Comparison of ENCODE assay signal across 12 mouse cellular contexts in the genomic region with DNA sequence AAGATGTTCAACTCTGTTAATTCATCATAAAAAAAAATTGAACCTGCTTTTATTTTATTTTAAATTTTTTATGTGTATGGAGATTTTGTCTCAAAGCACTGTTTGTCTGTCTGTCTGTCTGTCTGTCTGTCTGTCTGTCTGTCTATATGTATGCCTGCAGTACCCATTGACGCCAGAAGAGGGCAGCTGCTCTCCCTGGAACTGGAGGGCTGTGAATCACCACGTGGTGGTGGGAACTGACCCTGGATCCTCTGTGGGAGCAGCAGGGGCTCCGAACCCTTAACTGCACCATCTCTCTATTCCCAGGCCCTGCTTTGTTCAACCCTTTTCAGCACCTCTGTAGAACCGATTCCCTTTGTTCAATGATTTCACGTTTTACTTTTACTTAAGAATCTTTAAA.
DNase-seq lines count a peak whose midpoint lies in the region; ATAC-seq and TF ChIP-seq lines count a peak whose summit lies in the region.
"Had no signal": no experiment of that assay in that cellular context is flagged by ENCODE, and none has a peak within 500 bp of the region (broad histone marks: within the 10 kb centered on the region; RNA-seq: fewer than 3 reads in every experiment).

No protein-coding gene starts in this region.

- H3K27ac ChIP-seq in heart, postnatal 0 days (ENCODE audit: low read depth), result no peak overlapping the region
- no peak overlapping the region for H3K27ac ChIP-seq in heart, embryonic 12.5 days (ENCODE audit: poor library complexity, severe bottlenecking)
- no peak overlapping the region for H3K27ac ChIP-seq in midbrain, postnatal 0 days (ENCODE audit: low read depth, low read length)
- no peak overlapping the region for H3K27ac ChIP-seq in midbrain, embryonic 13.5 days
- no peak overlapping the region for H3K27ac ChIP-seq in liver, postnatal 0 days (ENCODE audit: low read depth)
- H3K27ac ChIP-seq in hindbrain, embryonic 16.5 days (ENCODE audit: low read depth, low read length), result no peak overlapping the region
- H3K27ac ChIP-seq: intestine, embryonic 15.5 days had no signal

- no peaks in the 10 kb centered on the region for H3K27me3 ChIP-seq in heart, postnatal 0 days (ENCODE audit: control insufficient read depth, insufficient read depth, low read length)
- H3K27me3 ChIP-seq in heart, embryonic 12.5 days (replicated peaks), result no peaks in the 10 kb centered on the region
- H3K27me3 ChIP-seq in midbrain, postnatal 0 days (ENCODE audit: insufficient read depth, low read length), result no peaks in the 10 kb centered on the region
- no peaks in the 10 kb centered on the region for H3K27me3 ChIP-seq in midbrain, embryonic 13.5 days
- H3K27me3 ChIP-seq in liver, postnatal 0 days (ENCODE audit: insufficient read depth, low read length), result no peaks in the 10 kb centered on the region
- no peaks in the 10 kb centered on the region for H3K27me3 ChIP-seq in hindbrain, embryonic 16.5 days (replicated peaks; ENCODE audit: control insufficient read depth, insufficient read depth, low read length)
- H3K27me3 ChIP-seq: intestine, embryonic 15.5 days; megakaryocyte, embryonic 14.5 days had no signal

- no peak for TF ChIP-seq EP300 in heart, postnatal 0 days (IDR thresholded peaks at IDR 0.05; ENCODE audit: low read depth)
- no peak for TF ChIP-seq EP300 in liver, postnatal 0 days (IDR thresholded peaks at IDR 0.05; ENCODE audit: low read depth)

- no peak overlapping the region for H3K4me2 ChIP-seq in heart, postnatal 0 days (ENCODE audit: low read depth, low read length)
- no peak overlapping the region for H3K4me2 ChIP-seq in heart, embryonic 12.5 days
- H3K4me2 ChIP-seq in midbrain, postnatal 0 days (ENCODE audit: low read depth, low read length, poor library complexity, severe bottlenecking), result no peak overlapping the region
- no peak overlapping the region for H3K4me2 ChIP-seq in midbrain, embryonic 13.5 days (replicated peaks)
- H3K4me2 ChIP-seq in liver, postnatal 0 days (ENCODE audit: low read depth, low read length), result no peak overlapping the region
- H3K4me2 ChIP-seq in hindbrain, embryonic 16.5 days (ENCODE audit: low read length), result no peak overlapping the region
- H3K4me2 ChIP-seq: heart, embryonic 11.5 days; intestine, embryonic 15.5 days had no signal

- 76% methylated on average over 5 of the region's 5 CpGs for WGBS in heart, postnatal 0 days
- WGBS in heart, embryonic 12.5 days, result 70% methylated on average over 5 of the region's 5 CpGs
- WGBS in midbrain, postnatal 0 days, result 75% methylated on average over 5 of the region's 5 CpGs
- WGBS in midbrain, embryonic 13.5 days, result 74% methylated on average over 5 of the region's 5 CpGs
- WGBS in liver, postnatal 0 days (ENCODE audit: insufficient replicate concordance), result 63% methylated on average over 5 of the region's 5 CpGs
- 76% methylated on average over 5 of the region's 5 CpGs for WGBS in hindbrain, embryonic 16.5 days

- H3K9me3 ChIP-seq in heart, postnatal 0 days (replicated peaks; ENCODE audit: control insufficient read depth, low read length), result no peaks in the 10 kb centered on the region
- H3K9me3 ChIP-seq in heart, embryonic 12.5 days (replicated peaks), result 0 out of 2 replicates have a peak, but pooled peaks cover 2% of the 10 kb centered on the region
- H3K9me3 ChIP-seq in midbrain, postnatal 0 days (ENCODE audit: low read length), result no peaks in the 10 kb centered on the region
- H3K9me3 ChIP-seq in midbrain, embryonic 13.5 days, result no peaks in the 10 kb centered on the region
- H3K9me3 ChIP-seq in liver, postnatal 0 days (ENCODE audit: low read length), result no peaks in the 10 kb centered on the region
- H3K9me3 ChIP-seq in hindbrain, embryonic 16.5 days (ENCODE audit: control insufficient read depth, low read length), result no peaks in the 10 kb centered on the region
- H3K9me3 ChIP-seq: intestine, embryonic 15.5 days had no signal

- no peaks in the 10 kb centered on the region for H3K36me3 ChIP-seq in heart, postnatal 0 days (replicated peaks; ENCODE audit: control insufficient read depth, insufficient read depth, low read length)
- no peaks in the 10 kb centered on the region for H3K36me3 ChIP-seq in heart, embryonic 12.5 days
- H3K36me3 ChIP-seq in midbrain, postnatal 0 days (ENCODE audit: insufficient read depth, low read length), result no peaks in the 10 kb centered on the region
- no peaks in the 10 kb centered on the region for H3K36me3 ChIP-seq in midbrain, embryonic 13.5 days
- H3K36me3 ChIP-seq in liver, postnatal 0 days (replicated peaks; ENCODE audit: insufficient read depth, low read length), result no peaks in the 10 kb centered on the region
- H3K36me3 ChIP-seq in hindbrain, embryonic 16.5 days (ENCODE audit: control insufficient read depth, insufficient read depth, low read length), result no peaks in the 10 kb centered on the region
- H3K36me3 ChIP-seq: intestine, embryonic 15.5 days had no signal

- H3K4me1 ChIP-seq in heart, postnatal 0 days (ENCODE audit: control insufficient read depth, insufficient read depth), result 0 out of 2 replicates have a peak, but pooled peaks cover 5% of the 10 kb centered on the region
- peaks cover 16% of the 10 kb centered on the region for H3K4me1 ChIP-seq in heart, embryonic 12.5 days (replicated peaks)
- no peaks in the 10 kb centered on the region for H3K4me1 ChIP-seq in midbrain, postnatal 0 days (ENCODE audit: insufficient read depth, low read length)
- peaks cover 6% of the 10 kb centered on the region; the same call in 1 of the 2 replicates for H3K4me1 ChIP-seq in midbrain, embryonic 13.5 days (replicated peaks)
- H3K4me1 ChIP-seq in liver, postnatal 0 days (ENCODE audit: insufficient read depth), result no peaks in the 10 kb centered on the region
- no peaks in the 10 kb centered on the region for H3K4me1 ChIP-seq in hindbrain, embryonic 16.5 days (ENCODE audit: control insufficient read depth, insufficient read depth, low read depth, low read length)
- H3K4me1 ChIP-seq: intestine, embryonic 15.5 days had no signal

- no peak for DNase-seq in heart, postnatal 0 days (ENCODE audit: low spot score)
- no peak for DNase-seq in midbrain, postnatal 0 days (ENCODE audit: low spot score)
- DNase-seq in liver, postnatal 0 days, result peak; percentile 14
- DNase-seq in T-cell, adult 2 months (ENCODE audit: low spot score), result no peak
- no peak for DNase-seq in left cerebral cortex, adult 11 months (ENCODE audit: low spot score)
- DNase-seq: adrenal gland, postnatal 36 days had no signal

- H3K4me3 ChIP-seq in heart, postnatal 0 days (ENCODE audit: low read depth, low read length), result no peak overlapping the region
- no peak overlapping the region for H3K4me3 ChIP-seq in heart, embryonic 12.5 days
- no peak overlapping the region for H3K4me3 ChIP-seq in midbrain, postnatal 0 days (ENCODE audit: low read depth, low read length)
- H3K4me3 ChIP-seq in midbrain, embryonic 13.5 days (replicated peaks), result no peak overlapping the region
- H3K4me3 ChIP-seq in liver, postnatal 0 days (ENCODE audit: low read depth, low read length), result no peak overlapping the region
- no peak overlapping the region for H3K4me3 ChIP-seq in hindbrain, embryonic 16.5 days (ENCODE audit: low read length)
- H3K4me3 ChIP-seq: intestine, embryonic 15.5 days; megakaryocyte, embryonic 14.5 days had no signal

- peak; percentile 35 for TF ChIP-seq CTCF in heart, postnatal 0 days (IDR thresholded peaks at IDR 0.05; ENCODE audit: low read depth)
- peak; percentile 63 for TF ChIP-seq CTCF in midbrain, postnatal 0 days (IDR thresholded peaks at IDR 0.05)
- peak; percentile 56 for TF ChIP-seq CTCF in liver, postnatal 0 days (IDR thresholded peaks at IDR 0.05; ENCODE audit: low read depth)

- no peak overlapping the region for H3K9ac ChIP-seq in heart, postnatal 0 days (replicated peaks; ENCODE audit: low read depth, low read length)
- H3K9ac ChIP-seq in heart, embryonic 12.5 days, result no peak overlapping the region
- no peak overlapping the region for H3K9ac ChIP-seq in midbrain, postnatal 0 days (replicated peaks; ENCODE audit: low read length, poor library complexity, severe bottlenecking)
- H3K9ac ChIP-seq in midbrain, embryonic 13.5 days (replicated peaks), result no peak overlapping the region
- H3K9ac ChIP-seq in liver, postnatal 0 days (replicated peaks), result no peak overlapping the region
- no peak overlapping the region for H3K9ac ChIP-seq in hindbrain, embryonic 16.5 days (ENCODE audit: low read depth, low read length)
- H3K9ac ChIP-seq: intestine, embryonic 15.5 days had no signal

- ATAC-seq in heart, postnatal 0 days (ENCODE audit: insufficient read depth, low read depth), result no peak
- ATAC-seq in heart, embryonic 12.5 days (ENCODE audit: insufficient number of reproducible peaks, low FRiP score), result no peak
- ATAC-seq in midbrain, postnatal 0 days (ENCODE audit: low FRiP score), result no peak
- ATAC-seq in midbrain, embryonic 13.5 days, result no peak
- no peak for ATAC-seq in liver, postnatal 0 days
- ATAC-seq in hindbrain, embryonic 16.5 days, result no peak
- ATAC-seq: intestine, embryonic 15.5 days had no signal
